Mouse (Mus musculus) heart, postnatal 4 days (tissue): ENCODE data around the gene Mgat4a. TPM values are rescaled to one million over a fixed set of nuclear protein-coding genes. Genes with fewer than 3 reads are reported as not detected.
A peak's percentile ranks its signal among the peaks of the same experiment; 100 is the strongest.

ENCODE experiments used
- DNase-seq: peaks from one replicate; pipeline ENCODE4 v3.0.0; 2021
- total RNA-seq, 2 experiments: library from RNA; stranded (reverse); gene quantifications; 2 replicates each; pipeline ENCODE4 v1.2.3; 2021

Mgat4a gene
- total RNA-seq, 2 experiments from 2014 or later, result 15.1 to 15.5 TPM

DNA sequence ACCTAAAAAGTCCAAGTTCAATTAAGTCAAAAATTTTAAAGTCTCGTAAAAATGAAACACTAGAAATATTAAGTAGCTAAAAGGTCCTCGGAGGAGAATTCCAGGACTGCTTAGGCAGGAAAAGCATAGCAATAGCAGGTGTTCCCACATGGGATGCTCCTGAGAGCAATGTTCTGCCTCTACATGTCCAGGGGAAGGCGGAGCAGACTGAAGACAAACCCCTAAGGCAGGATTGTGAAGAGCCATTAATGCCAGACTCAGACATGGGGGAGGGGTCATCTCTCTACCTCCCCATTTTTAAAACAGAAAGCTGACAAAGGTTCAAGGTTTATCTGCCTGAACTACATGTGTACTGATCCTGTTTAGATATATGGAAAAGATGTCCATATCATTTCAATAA, 45.7 kb downstream of the Mgat4a start:
- DNase-seq, result no peak

DNA sequence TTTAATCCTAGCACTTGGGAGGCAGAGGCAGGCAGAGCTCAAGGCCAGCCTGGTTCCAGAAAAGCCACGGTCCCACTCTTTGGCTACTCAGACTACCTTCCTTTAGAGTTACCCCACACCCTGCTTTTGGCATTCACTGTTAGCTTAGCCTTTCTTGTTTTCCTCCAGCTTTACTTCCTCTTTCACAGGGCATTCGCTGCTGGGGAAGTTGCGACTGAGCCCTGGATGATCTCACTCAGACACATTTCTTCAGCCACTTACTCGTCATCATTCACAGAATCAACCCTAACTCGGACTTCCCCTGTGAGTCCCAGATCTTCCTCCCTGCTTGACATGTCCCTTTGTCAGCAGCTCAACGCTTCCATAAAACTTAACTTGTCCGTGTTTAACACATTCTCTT, 49.1 kb downstream of the Mgat4a start:
- no peak for DNase-seq

DNA sequence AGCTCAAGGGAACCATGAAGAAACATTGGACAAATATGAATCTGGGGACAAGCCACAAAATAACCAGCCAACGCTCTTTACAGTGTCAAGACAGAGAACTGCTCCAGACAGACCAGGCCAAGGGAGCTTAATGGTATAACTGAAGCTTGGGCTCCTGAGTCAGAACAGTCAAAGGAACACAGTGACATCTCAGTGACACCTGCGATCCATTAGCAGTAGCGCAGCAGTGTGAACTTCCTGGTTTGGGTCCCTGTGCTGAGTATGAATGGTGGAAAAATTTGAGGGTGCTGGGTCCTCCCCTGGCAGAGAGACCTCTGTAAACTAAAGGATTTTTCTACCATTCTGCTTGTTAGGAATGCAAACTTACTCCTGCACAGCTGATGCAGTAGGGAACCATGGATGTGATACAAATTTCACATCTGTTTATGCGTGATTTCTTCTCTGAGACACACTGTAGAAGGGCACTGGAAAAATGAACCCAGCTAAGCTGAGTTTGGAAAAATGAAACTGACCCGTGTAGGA, 50.1 kb downstream of the Mgat4a start:
- no peak for DNase-seq

- DNase-seq, result no peak
Observed at GRCm38 (mm10) chr1:37488531-37488930, 52.3 kb downstream of the Mgat4a start.

GRCm38 (mm10) chr1:37486994-37487393, 53.8 kb downstream of the Mgat4a start:
- DNase-seq, result no peak

GRCm38 (mm10) chr1:37486439-37486838, 54.4 kb downstream of the Mgat4a start:
- DNase-seq, result no peak

- no peak for DNase-seq
Observed at GRCm38 (mm10) chr1:37484612-37485011, 56.2 kb downstream of the Mgat4a start.

DNA sequence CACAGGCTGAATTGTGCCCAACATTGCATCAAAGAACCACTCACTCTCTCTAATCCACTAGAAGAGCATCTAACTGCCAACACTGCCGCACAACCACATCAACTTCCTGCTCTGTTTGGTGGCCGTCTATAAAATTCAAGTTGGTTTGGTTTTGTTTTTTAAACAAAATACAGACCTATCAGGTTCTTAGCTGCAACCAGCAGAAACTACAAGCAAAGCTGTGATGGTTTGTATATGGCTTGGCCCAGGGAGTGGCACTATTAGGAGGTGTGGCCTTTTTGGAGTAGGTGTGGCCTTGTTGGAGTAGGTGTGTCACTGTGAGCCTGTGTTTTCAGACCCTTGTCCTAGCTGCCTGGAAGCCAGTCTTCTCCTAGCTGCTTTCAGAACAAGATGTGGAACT, 59.5 kb downstream of the Mgat4a start:
- no peak for DNase-seq

- no peak for DNase-seq
Observed at GRCm38 (mm10) chr1:37480731-37481130, 60.1 kb downstream of the Mgat4a start.

DNA sequence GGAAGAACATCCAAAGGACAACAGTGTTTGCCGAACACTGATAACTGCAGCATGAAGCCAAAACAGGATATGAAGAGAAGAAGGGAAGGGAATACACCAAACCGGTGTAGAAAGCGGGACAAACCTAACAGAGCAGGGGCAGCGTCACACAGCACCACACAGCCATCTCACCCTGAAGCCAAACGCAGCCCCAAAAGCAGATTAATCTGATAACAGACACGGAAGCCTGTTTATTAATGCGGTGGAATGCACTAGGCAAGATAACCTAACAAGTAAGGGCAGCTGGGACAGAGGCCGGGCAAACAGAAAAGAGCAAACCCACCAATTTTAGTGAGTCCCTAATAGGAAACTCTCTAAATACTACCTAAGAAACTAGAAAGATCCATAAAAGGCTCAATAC, 61.1 kb downstream of the Mgat4a start:
- no peak for DNase-seq

- peak; percentile 53 for DNase-seq
Observed at GRCm38 (mm10) chr1:37479074-37479473, 61.7 kb downstream of the Mgat4a start.

GRCm38 (mm10) chr1:37478416-37478815, 62.4 kb downstream of the Mgat4a start:
- DNase-seq, result no peak

GRCm38 (mm10) chr1:37477928-37478327, 62.9 kb downstream of the Mgat4a start:
- DNase-seq, result no peak

GRCm38 (mm10) chr1:37477250-37477649, 63.6 kb downstream of the Mgat4a start:
- DNase-seq, result no peak

DNA sequence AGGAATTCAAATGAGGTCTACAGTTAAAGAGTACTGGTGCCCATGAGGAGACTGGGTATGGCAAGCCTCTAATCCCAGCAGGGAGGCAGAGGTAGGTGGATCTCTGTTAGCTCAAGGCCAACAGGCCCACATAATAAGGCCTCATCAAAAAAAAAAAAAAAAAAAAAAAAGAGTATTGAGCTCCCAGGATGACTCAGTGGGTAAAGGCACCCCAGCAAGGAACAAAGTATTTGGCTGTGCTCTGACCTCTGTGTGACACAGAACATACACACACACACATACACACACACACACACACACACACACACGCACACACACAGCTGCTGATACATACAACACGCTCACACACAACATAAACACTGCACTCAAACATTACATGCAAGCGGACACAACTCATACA, 65.5 kb downstream of the Mgat4a start:
- no peak for DNase-seq

- no peak for DNase-seq
Observed at GRCm38 (mm10) chr1:37474634-37475190, 66.1 kb downstream of the Mgat4a start.

GRCm38 (mm10) chr1:37474046-37474445, 66.8 kb downstream of the Mgat4a start:
- DNase-seq, result no peak

DNA sequence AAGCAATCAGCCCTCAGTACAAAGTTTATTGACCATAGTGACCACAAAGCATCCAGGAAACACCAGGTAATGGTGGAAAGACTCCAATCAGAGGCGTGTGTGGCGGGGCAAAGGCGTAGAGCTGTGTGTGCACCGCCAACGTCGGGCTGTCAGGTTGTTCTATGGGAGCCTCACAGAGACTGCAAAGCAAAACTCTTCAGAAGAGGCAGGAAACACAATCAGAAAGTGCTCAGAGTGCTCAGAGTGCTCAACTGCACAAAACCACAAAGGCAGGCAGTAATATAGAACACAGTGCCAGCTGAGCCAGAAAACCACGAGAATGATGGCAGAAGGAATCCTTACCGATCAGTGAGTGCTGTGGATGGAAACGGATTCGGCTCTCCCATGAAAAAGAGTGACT, 67.6 kb downstream of the Mgat4a start:
- no peak for DNase-seq

- DNase-seq, result no peak
Observed at GRCm38 (mm10) chr1:37471179-37472148, 69.4 kb downstream of the Mgat4a start.

DNA sequence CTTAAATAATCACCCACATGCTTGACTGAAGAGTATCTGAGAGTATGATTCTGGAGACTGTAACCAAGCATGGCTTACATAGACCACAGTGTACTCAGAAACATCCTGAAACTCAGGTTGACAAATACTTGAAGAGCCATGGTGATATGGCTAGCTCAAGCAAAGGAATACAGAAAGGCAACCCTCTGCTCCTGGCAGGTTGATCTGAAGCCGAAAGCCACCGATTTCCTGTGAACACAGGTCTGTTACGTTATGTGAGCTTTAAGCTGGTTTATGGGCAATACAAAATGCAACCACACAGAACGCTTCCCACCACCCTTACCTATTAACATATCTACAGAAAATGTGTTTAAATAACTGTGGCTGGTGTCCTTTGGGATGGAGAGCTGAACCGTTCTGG, 71.8 kb downstream of the Mgat4a start:
- no peak for DNase-seq

- DNase-seq, result no peak
Observed at GRCm38 (mm10) chr1:37467806-37468205, 73.0 kb downstream of the Mgat4a start.

DNA sequence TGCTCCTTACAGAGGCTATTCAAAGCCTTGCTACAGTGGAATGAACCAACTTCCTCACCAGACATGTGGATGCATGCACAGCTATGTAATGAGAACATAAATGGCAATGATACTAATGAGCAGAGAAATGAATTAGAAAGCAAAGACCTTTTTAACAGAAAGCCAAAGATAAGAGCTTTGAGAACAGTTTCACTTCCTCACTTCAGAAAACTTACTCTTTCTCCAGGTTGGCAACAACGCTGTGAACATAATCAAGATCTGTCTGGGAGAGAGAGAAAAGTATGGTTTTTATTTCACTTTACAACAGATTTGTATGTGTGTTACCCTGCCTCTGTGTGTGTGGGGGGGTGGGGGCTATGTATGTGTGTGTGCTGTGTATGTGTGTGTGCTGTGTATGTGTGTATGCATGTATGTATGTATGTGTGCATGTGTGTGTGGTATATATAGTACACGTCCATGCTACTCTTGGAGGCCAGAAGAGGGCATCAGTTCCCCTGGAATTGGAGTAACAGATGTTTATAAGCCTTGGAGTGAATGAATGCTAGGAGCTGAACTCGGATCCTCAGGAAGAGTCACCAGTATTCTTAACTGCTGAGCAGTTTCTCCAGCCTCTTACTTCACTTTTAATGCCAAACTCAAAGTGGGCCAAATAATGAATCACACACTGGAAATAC, 74.4 kb downstream of the Mgat4a start:
- DNase-seq, result no peak

DNA sequence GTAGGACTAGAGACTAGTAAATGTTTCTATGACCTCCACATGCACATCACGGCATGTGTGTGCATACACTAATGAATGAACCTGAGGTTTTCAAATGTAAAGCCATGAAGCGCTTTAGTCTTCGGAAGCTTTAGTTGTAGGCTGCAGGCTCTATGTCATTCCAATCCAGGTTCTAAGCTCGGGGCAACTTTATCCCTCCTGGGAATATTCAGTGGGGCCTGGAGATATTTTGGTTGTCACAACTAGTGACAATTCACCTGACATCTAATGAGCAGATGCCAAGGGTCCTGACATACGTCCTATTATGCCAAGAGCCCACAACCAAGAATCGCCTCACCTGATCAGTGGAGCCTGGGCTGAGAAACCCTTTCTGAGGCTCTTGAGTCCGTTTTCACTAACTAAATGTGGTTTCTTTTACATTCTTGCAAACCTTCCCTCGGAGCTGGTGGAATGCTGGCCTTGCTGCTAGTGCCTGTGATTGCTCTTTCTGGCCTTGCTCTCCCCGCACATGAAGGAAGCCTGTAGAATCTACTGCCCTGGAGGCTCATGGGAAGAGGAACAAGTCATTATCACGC, 75.9 kb downstream of the Mgat4a start:
- DNase-seq, result no peak
